Mouse (Mus musculus): ENCODE results near the gene M6pr.

GRCm38 (mm10) chr6:122366287-122366686 is 57.8 kb downstream of the M6pr start:
- TF ChIP-seq CTCF (conservative IDR thresholded peaks at IDR 0.05; ENCODE audit: insufficient read depth, insufficient read length, low read depth, low read length) (no peak), POLR2A (IDR thresholded peaks at IDR 0.05; ENCODE audit: low read depth, low read length) (no peak)
